Mouse (Mus musculus) liver, embryonic 15.5 days (tissue): Measurements from ENCODE around the gene Ccdc69. TPM values are rescaled to one million over a fixed set of nuclear protein-coding genes. Genes with fewer than 3 reads are reported as not detected.
"Not testable (repeated sequence)": the region's sequence is repeated elsewhere in the genome, so short reads cannot be mapped to it uniquely, and the experiment has no call there.

ENCODE experiments used
- ATAC-seq: fragments of 200-750 bp; cut with Nextera tagmentation; 2 replicates; pipeline ENCODE4 v1.8.0; 2017; ENCODE audit warnings: moderate number of reproducible peaks, mild to moderate bottlenecking, moderate library complexity; ENCODE audit not compliant: insufficient read depth
- H3K27ac ChIP-seq: fragments of 300-500 bp; sonication (generic); replicated peaks from 2 replicates; pipeline ENCODE4 v1.5.1; 2015; ENCODE audit warnings: mild to moderate bottlenecking, inconsistent platforms
- H3K27me3 ChIP-seq: fragments of 300-500 bp; sonication (generic); 2 replicates; pipeline ENCODE4 v1.6.1; 2015; ENCODE audit warnings: mild to moderate bottlenecking, inconsistent platforms
- H3K36me3 ChIP-seq: fragments of 300-500 bp; sonication (generic); replicated peaks from 2 replicates; pipeline ENCODE4 v1.6.1; 2015; ENCODE audit warnings: moderate library complexity, mild to moderate bottlenecking, inconsistent platforms
- H3K4me1 ChIP-seq: fragments of 300-500 bp; sonication (generic); replicated peaks from 2 replicates; pipeline ENCODE4 v1.6.1; 2015; ENCODE audit warnings: inconsistent platforms
- H3K4me2 ChIP-seq: fragments of 300-500 bp; sonication (generic); 2 replicates; pipeline ENCODE4 v1.6.1; 2015; ENCODE audit warnings: moderate library complexity, mild to moderate bottlenecking, inconsistent platforms
- H3K4me3 ChIP-seq: fragments of 300-500 bp; sonication (generic); replicated peaks from 2 replicates; pipeline ENCODE4 v1.5.1; 2015; ENCODE audit warnings: mild to moderate bottlenecking, inconsistent platforms
- H3K9ac ChIP-seq: fragments of 300-500 bp; sonication (generic); 2 replicates; pipeline ENCODE4 v1.6.1; 2015; ENCODE audit warnings: moderate library complexity, mild to moderate bottlenecking, inconsistent platforms
- H3K9me3 ChIP-seq: fragments of 300-500 bp; sonication (generic); replicated peaks from 2 replicates; pipeline ENCODE4 v1.6.1; 2016; ENCODE audit warnings: inconsistent platforms
- WGBS: fragments of 180-500 bp; shearing (Covaris S2); methylation state at CpG from one replicate; pipeline ENCODE4 v1.1.7; 2015; ENCODE audit warnings: mixed read lengths; ENCODE audit not compliant: insufficient replicate concordance; 5-methylcytosine and 5-hydroxymethylcytosine counted together
- polyA plus RNA-seq: library from polyadenylated mRNA; unstranded; fragments of >200 nt; fragmentation: Nextera tagmentation; extraction: Ambion mirVana; gene quantifications from 2 replicates; pipeline ENCODE4 v1.2.1, GENCODE M21; 2015

Gene Ccdc69
- 1.3 and 1.4 TPM in 2 replicates for polyA plus RNA-seq

GRCm38 (mm10) chr11:55077331-55078231 is at the start of gene Ccdc69:
Gene Ccdc69, minus strand, starts transcription at chr11:55078131.
- Histone ChIP-seq H3K4me3 (peak within 1 kb of the TSS; percentile 56), H3K9ac (peak within 1 kb of the TSS; percentile 27; the same call in 1 of the 2 replicates), H3K27ac (peak within 1 kb of the TSS; percentile 3; the same call in 1 of the 2 replicates), H3K4me1 (peaks cover 12% of the 10 kb centered on the region), H3K9me3 (no peaks in the 10 kb centered on the region), H3K27me3 (no peaks in the 10 kb centered on the region), H3K4me2 (peak within 1 kb of the TSS; percentile 81), H3K36me3 (no peaks in the 10 kb centered on the region)
- peak; percentile 58 for ATAC-seq
- WGBS = under 1% methylated on average over 50 of the region's 50 CpGs

- H3K4me1 ChIP-seq = peaks cover 17% of the 10 kb centered on the region
- H3K4me2 ChIP-seq = no peak overlapping the region
- no peak overlapping the region for H3K27ac ChIP-seq
- no peak overlapping the region for H3K9ac ChIP-seq
- no peak overlapping the region for H3K4me3 ChIP-seq
- no peak for ATAC-seq
- no peaks in the 10 kb centered on the region for H3K27me3 ChIP-seq
- H3K36me3 ChIP-seq = no peaks in the 10 kb centered on the region
- 32% methylated on average over 3 of the region's 3 CpGs for WGBS
- no peaks in the 10 kb centered on the region for H3K9me3 ChIP-seq
These were observed 48.7 kb upstream of the Ccdc69 start for GRCm38 (mm10) chr11:55126663-55127062.

GRCm38 (mm10) chr11:55121430-55121829 is 43.5 kb upstream of the Ccdc69 start:
- 60% methylated on average over 1 of the region's 1 CpGs for WGBS
- H3K27ac ChIP-seq = peak overlapping the region; percentile 48; the same call in 1 of the 2 replicates

GRCm38 (mm10) chr11:55120821-55121271 is 42.9 kb upstream of the Ccdc69 start:
- H3K4me3 ChIP-seq = no peak overlapping the region
- peak overlapping the region; percentile 48 for H3K27ac ChIP-seq
- H3K4me2 ChIP-seq = no peak overlapping the region
- ATAC-seq = no peak
- 0 out of 2 replicates have a peak, but pooled peaks cover under 1% of the 10 kb centered on the region for H3K4me1 ChIP-seq
- no peaks in the 10 kb centered on the region for H3K9me3 ChIP-seq
- H3K9ac ChIP-seq = no peak overlapping the region
- no peaks in the 10 kb centered on the region for H3K36me3 ChIP-seq
- no peaks in the 10 kb centered on the region for H3K27me3 ChIP-seq
- WGBS = 37% methylated on average over 8 of the region's 8 CpGs

More at GRCm38 (mm10) chr11:55121430-55121829, 43.5 kb upstream of the Ccdc69 start:
- peaks cover 6% of the 10 kb centered on the region for H3K4me1 ChIP-seq
- no peaks in the 10 kb centered on the region for H3K9me3 ChIP-seq
- no peak overlapping the region for H3K9ac ChIP-seq
- no peak overlapping the region for H3K4me2 ChIP-seq
- no peak overlapping the region for H3K4me3 ChIP-seq
- ATAC-seq = no peak
- H3K27me3 ChIP-seq = no peaks in the 10 kb centered on the region
- H3K36me3 ChIP-seq = no peaks in the 10 kb centered on the region

GRCm38 (mm10) chr11:55120279-55120678 is 42.3 kb upstream of the Ccdc69 start:
- no peak overlapping the region for H3K4me3 ChIP-seq
- no peak for ATAC-seq
- no peaks in the 10 kb centered on the region for H3K36me3 ChIP-seq
- no peak overlapping the region for H3K9ac ChIP-seq
- H3K27me3 ChIP-seq = no peaks in the 10 kb centered on the region
- no peak overlapping the region for H3K27ac ChIP-seq
- H3K4me1 ChIP-seq = no peaks in the 10 kb centered on the region
- H3K9me3 ChIP-seq = no peaks in the 10 kb centered on the region
- H3K4me2 ChIP-seq = no peak overlapping the region

- no peaks in the 10 kb centered on the region for H3K9me3 ChIP-seq
- no peak overlapping the region for H3K4me2 ChIP-seq
- no peaks in the 10 kb centered on the region for H3K36me3 ChIP-seq
- no peak overlapping the region for H3K9ac ChIP-seq
- no peak overlapping the region for H3K4me3 ChIP-seq
- no peaks in the 10 kb centered on the region for H3K4me1 ChIP-seq
- ATAC-seq = no peak
- no peaks in the 10 kb centered on the region for H3K27me3 ChIP-seq
- H3K27ac ChIP-seq = no peak overlapping the region
- 27% methylated on average over 2 of the region's 2 CpGs for WGBS
These were observed 39.1 kb upstream of the Ccdc69 start for GRCm38 (mm10) chr11:55117031-55117430.

- H3K4me3 ChIP-seq = no peak overlapping the region
- no peaks in the 10 kb centered on the region for H3K4me1 ChIP-seq
- WGBS = 56% methylated on average over 3 of the region's 3 CpGs
- H3K27ac ChIP-seq = no peak overlapping the region
- no peaks in the 10 kb centered on the region for H3K27me3 ChIP-seq
- no peaks in the 10 kb centered on the region for H3K9me3 ChIP-seq
- H3K9ac ChIP-seq = no peak overlapping the region
- H3K36me3 ChIP-seq = no peaks in the 10 kb centered on the region
- H3K4me2 ChIP-seq = no peak overlapping the region
- ATAC-seq = no peak
These were observed 38.1 kb upstream of the Ccdc69 start for GRCm38 (mm10) chr11:55116004-55116403.

- ATAC-seq = no peak
- 62% methylated on average over 2 of the region's 2 CpGs for WGBS
- Histone ChIP-seq H3K9me3 (no peaks in the 10 kb centered on the region), H3K27me3 (no peaks in the 10 kb centered on the region), H3K36me3 (peaks cover under 1% of the 10 kb centered on the region; the same call in 1 of the 2 replicates), H3K4me3 (no peak overlapping the region), H3K9ac (no peak overlapping the region), H3K4me2 (no peak overlapping the region), H3K4me1 (no peaks in the 10 kb centered on the region), H3K27ac (peak overlapping the region; percentile 66)
These were observed 36.4 kb upstream of the Ccdc69 start for GRCm38 (mm10) chr11:55114291-55114690.

- H3K27me3 ChIP-seq = not testable (repeated sequence)
These were observed 35.9 kb upstream of the Ccdc69 start for GRCm38 (mm10) chr11:55113861-55114250.

GRCm38 (mm10) chr11:55113209-55113860 is 35.4 kb upstream of the Ccdc69 start:
- Histone ChIP-seq H3K4me1 (no peaks in the 10 kb centered on the region), H3K4me3 (no peak overlapping the region), H3K27ac (peak overlapping the region; percentile 66), H3K4me2 (no peak overlapping the region), H3K9ac (no peak overlapping the region), H3K9me3 (no peaks in the 10 kb centered on the region), H3K36me3 (peaks cover 10% of the 10 kb centered on the region; the same call in 1 of the 2 replicates), H3K27me3 (no peaks in the 10 kb centered on the region)
- ATAC-seq = peak; percentile 42
- WGBS = 18% methylated on average over 7 of the region's 7 CpGs

More at GRCm38 (mm10) chr11:55113861-55114250, 35.9 kb upstream of the Ccdc69 start:
- not testable (repeated sequence) for H3K4me1 ChIP-seq, H3K9me3 ChIP-seq, ATAC-seq, H3K9ac ChIP-seq, H3K36me3 ChIP-seq, H3K4me3 ChIP-seq, H3K4me2 ChIP-seq
- H3K27ac ChIP-seq = peak overlapping the region; percentile 66
- WGBS = 17% methylated on average over 4 of the region's 4 CpGs

GRCm38 (mm10) chr11:55110566-55111169 is 32.7 kb upstream of the Ccdc69 start:
- no peak overlapping the region for H3K27ac ChIP-seq
- no peaks in the 10 kb centered on the region; the same call in 1 of the 2 replicates for H3K4me1 ChIP-seq
- no peak overlapping the region for H3K9ac ChIP-seq
- ATAC-seq = no peak
- no peak overlapping the region for H3K4me3 ChIP-seq
- 69% methylated on average over 7 of the region's 7 CpGs for WGBS
- H3K36me3 ChIP-seq = peaks cover 12% of the 10 kb centered on the region; the same call in 1 of the 2 replicates
- no peak overlapping the region for H3K4me2 ChIP-seq
- H3K9me3 ChIP-seq = no peaks in the 10 kb centered on the region
- H3K27me3 ChIP-seq = no peaks in the 10 kb centered on the region
